Mouse (Mus musculus) ES-Bruce4 (cell line): ENCODE measurements around the gene Fam20b.

Experiments used
- CTCF ChIP-seq: IDR thresholded peaks from one replicate; pipeline ENCODE4 v1.8.1; 2011; ENCODE audit warnings: low read depth, low read length
- EP300 ChIP-seq: IDR thresholded peaks from 2 replicates; pipeline ENCODE4 v1.6.1; 2011; ENCODE audit warnings: low read depth, low read length; ENCODE audit not compliant: insufficient read depth
- POLR2A ChIP-seq: IDR thresholded peaks from one replicate; pipeline ENCODE4 v1.8.1; 2011; ENCODE audit warnings: low read length; ENCODE audit not compliant: insufficient read depth

GRCm38 (mm10) chr1:156639455-156639854 is 79.4 kb downstream of the Fam20b start:
- TF ChIP-seq CTCF, result no peak
- no peak for TF ChIP-seq POLR2A
- no peak for TF ChIP-seq EP300
